Mouse (Mus musculus): ENCODE measurements around the gene Slc35a3. TPM values are rescaled to one million over a fixed set of nuclear protein-coding genes. Genes with fewer than 3 reads are reported as not detected.
"Not testable (repeated sequence)": the region's sequence is repeated elsewhere in the genome, so short reads cannot be mapped to it uniquely, and the experiment has no call there.

The Slc35a3 gene
- total and polyA plus RNA-seq, 3 experiments = 16.3 to 45.7 (median 24.6) TPM

- Histone ChIP-seq H3K4me1 (ENCODE audit: control insufficient read depth in 1 of 2, insufficient read depth in 2 of 2) (no peaks in the 10 kb centered on the region), H3K4me2 (ENCODE audit: insufficient read depth, low read depth, poor library complexity, severe bottlenecking) (no peak within 1 kb of the TSS), H3K79me2 (replicated peaks; ENCODE audit: control insufficient read depth, extremely low read depth, insufficient read depth, poor library complexity, severe bottlenecking) (no peaks in the 10 kb centered on the region), H3K4me3 (replicated peaks in 1 of 3; ENCODE audit: low read depth in 2 of 3, low read length in 2 of 3, poor library complexity in 1 of 3) (no peak within 1 kb of the TSS), H3K36me3 (replicated peaks in 1 of 2; ENCODE audit: control insufficient read depth in 1 of 2, insufficient read depth in 1 of 2, low read length in 1 of 2) (peaks cover 5 to 52% of the 10 kb centered on the region in 2 experiments), H3K27me3 (replicated peaks) (no peaks in the 10 kb centered on the region), H3K9ac (ENCODE audit: insufficient read depth, low read depth) (no peak within 1 kb of the TSS), H3K9me3 (replicated peaks; ENCODE audit: low read length) (no peaks in the 10 kb centered on the region), H3K27ac (ENCODE audit: insufficient read depth, low read depth) (no peak within 1 kb of the TSS)
- dilution Hi-C loops (cut with MboI; ENCODE audit: extremely low pct_ligation_motif_present, extremely low pct_unique_long_range_greater_than_20kb, low sequenced_read_pairs) = no loop called here
- DNase-seq (ENCODE audit: extremely low read depth) = no peak
- TF ChIP-seq CTCF (conservative IDR thresholded peaks at IDR 0.05 in 1 of 2, IDR thresholded peaks at IDR 0.05 in 1 of 2; ENCODE audit: low read depth in 2 of 2, low read length in 2 of 2) (no peak), ZKSCAN1 (IDR thresholded peaks at IDR 0.05; ENCODE audit: borderline replicate concordance, low read depth, low read length) (no peak), CHD1 (IDR thresholded peaks at IDR 0.05; ENCODE audit: low read depth, low read length) (no peak), USF1 (IDR thresholded peaks at IDR 0.05; ENCODE audit: low read depth, low read length) (no peak), MAFK (IDR thresholded peaks at IDR 0.05; ENCODE audit: insufficient replicate concordance, low read length) (no peak), TBP (conservative IDR thresholded peaks at IDR 0.05; ENCODE audit: low read depth, low read length) (no peak)
- in situ Hi-C loops (cut with MboI; ENCODE audit: low pct_ligation_motif_present, low pct_unique_long_range_greater_than_20kb, low sequenced_read_pairs) = no loop called here
Observed at GRCm38 (mm10) chr3:116681160-116681559, 31.5 kb downstream of the Slc35a3 start, which contains the start of gene Gm43191. Gene Gm43191, minus strand, starts transcription at chr3:116681260.

- H3K4me2 ChIP-seq (ENCODE audit: insufficient read depth, low read depth, poor library complexity, severe bottlenecking); H3K9me3 ChIP-seq (replicated peaks; ENCODE audit: low read length); H3K27me3 ChIP-seq (replicated peaks); H3K9ac ChIP-seq (ENCODE audit: insufficient read depth, low read depth); in situ Hi-C loops (cut with MboI; ENCODE audit: low pct_ligation_motif_present, low pct_unique_long_range_greater_than_20kb, low sequenced_read_pairs); DNase-seq (ENCODE audit: extremely low read depth); H3K4me3 ChIP-seq (replicated peaks in 1 of 3; ENCODE audit: low read depth in 2 of 3, low read length in 2 of 3, poor library complexity in 1 of 3); dilution Hi-C loops (cut with MboI; ENCODE audit: extremely low pct_ligation_motif_present, extremely low pct_unique_long_range_greater_than_20kb, low sequenced_read_pairs); H3K27ac ChIP-seq (ENCODE audit: insufficient read depth, low read depth): not testable (repeated sequence)
- peaks cover 0 to 16% of the 10 kb centered on the region in 2 experiments for H3K36me3 ChIP-seq (replicated peaks in 1 of 2; ENCODE audit: control insufficient read depth in 1 of 2, insufficient read depth in 1 of 2, low read length in 1 of 2)
- H3K79me2 ChIP-seq (replicated peaks; ENCODE audit: control insufficient read depth, extremely low read depth, insufficient read depth, poor library complexity, severe bottlenecking) = peaks cover 28% of the 10 kb centered on the region
- peaks cover 0 to 24% of the 10 kb centered on the region in 2 experiments; a peak in 2 of 4 replicates for H3K4me1 ChIP-seq (ENCODE audit: control insufficient read depth in 1 of 2, insufficient read depth in 2 of 2)
Observed at GRCm38 (mm10) chr3:116664281-116664680, 48.4 kb downstream of the Slc35a3 start.

GRCm38 (mm10) chr3:116662463-116662863 is 50.2 kb downstream of the Slc35a3 start, which contains the start of gene Mfsd14a:
Gene Mfsd14a, minus strand, starts transcription at chr3:116662677.
- dilution Hi-C loops (cut with MboI; ENCODE audit: extremely low pct_ligation_motif_present, extremely low pct_unique_long_range_greater_than_20kb, low sequenced_read_pairs) = no loop called here
- DNase-seq (ENCODE audit: extremely low read depth) = peak; percentile 92
- H3K27me3 ChIP-seq (replicated peaks) = no peaks in the 10 kb centered on the region
- TF ChIP-seq CHD1 (IDR thresholded peaks at IDR 0.05; ENCODE audit: low read depth, low read length) = no peak
- no peak; the same call in 1 of the 2 replicates for TF ChIP-seq USF2 (conservative IDR thresholded peaks at IDR 0.05; ENCODE audit: low read depth, low read length)
- TF ChIP-seq UBTF (IDR thresholded peaks at IDR 0.05; ENCODE audit: low read depth, low read length) = peak; percentile 1; the same call in 1 of the 2 replicates
- no peak for TF ChIP-seq ZKSCAN1 (IDR thresholded peaks at IDR 0.05; ENCODE audit: borderline replicate concordance, low read depth, low read length)
- 0 out of 2 replicates have a peak, but pooled peaks have one; percentile 18 for TF ChIP-seq TBP (conservative IDR thresholded peaks at IDR 0.05; ENCODE audit: low read depth, low read length)
- peak; percentile 65 for TF ChIP-seq NRF1 (IDR thresholded peaks at IDR 0.05; ENCODE audit: low read depth, low read length)
- no peak for TF ChIP-seq RCOR1 (conservative IDR thresholded peaks at IDR 0.05; ENCODE audit: low read depth, low read length)
- TF ChIP-seq JUN (IDR thresholded peaks at IDR 0.05; ENCODE audit: insufficient read depth, low read depth, low read length) = no peak
- 0 out of 2 replicates have a peak, but pooled peaks have one; percentile 24 for TF ChIP-seq BHLHE40 (IDR thresholded peaks at IDR 0.05; ENCODE audit: low read depth, low read length)
- TF ChIP-seq ETS1 (conservative IDR thresholded peaks at IDR 0.05; ENCODE audit: low read depth, low read length) = no peak
- peak; percentile 95 for TF ChIP-seq TCF12 (IDR thresholded peaks at IDR 0.05; ENCODE audit: low read depth, low read length)
- TF ChIP-seq MXI1 (IDR thresholded peaks at IDR 0.05; ENCODE audit: low read depth, low read length) = no peak; the same call in 1 of the 2 replicates
- TF ChIP-seq RAD21 (IDR thresholded peaks at IDR 0.05; ENCODE audit: low read depth, low read length) = no peak
- 0 out of 2 replicates have a peak, but pooled peaks have one; percentile 56 for TF ChIP-seq MEF2A (IDR thresholded peaks at IDR 0.05; ENCODE audit: borderline replicate concordance, low read depth, low read length)
- 0 out of 2 replicates have a peak, but pooled peaks have one; percentile 50 for TF ChIP-seq KAT2A (IDR thresholded peaks at IDR 0.05; ENCODE audit: insufficient replicate concordance, low read length)
- 0 out of 2 replicates have a peak, but pooled peaks have one; percentile 48 for TF ChIP-seq CHD2 (IDR thresholded peaks at IDR 0.05; ENCODE audit: low read length)
- TF ChIP-seq ZNF384 (IDR thresholded peaks at IDR 0.05; ENCODE audit: low read depth, low read length) = no peak
- no peak for TF ChIP-seq ZC3H11A (IDR thresholded peaks at IDR 0.05; ENCODE audit: low read depth, low read length)
- no peak for TF ChIP-seq EP300 (IDR thresholded peaks at IDR 0.05; ENCODE audit: low read length)
- TF ChIP-seq GABPA (IDR thresholded peaks at IDR 0.05; ENCODE audit: insufficient replicate concordance, low read depth, low read length) = no peak
- peak; percentile 95 for TF ChIP-seq ZMIZ1 (IDR thresholded peaks at IDR 0.05; ENCODE audit: low read depth, low read length)

More at GRCm38 (mm10) chr3:116662463-116662863, 50.2 kb downstream of the Slc35a3 start, which contains the start of gene Mfsd14a:
- peaks cover 4 to 42% of the 10 kb centered on the region in 2 experiments; a peak in 3 of 4 replicates for H3K4me1 ChIP-seq (ENCODE audit: control insufficient read depth in 1 of 2, insufficient read depth in 2 of 2)
- peak within 1 kb of the TSS; percentile 86 for H3K4me2 ChIP-seq (ENCODE audit: insufficient read depth, low read depth, poor library complexity, severe bottlenecking)
- H3K27ac ChIP-seq (ENCODE audit: insufficient read depth, low read depth) = peak within 1 kb of the TSS; percentile 60
- peaks cover 43% of the 10 kb centered on the region for H3K79me2 ChIP-seq (replicated peaks; ENCODE audit: control insufficient read depth, extremely low read depth, insufficient read depth, poor library complexity, severe bottlenecking)
- no peaks in the 10 kb centered on the region for H3K9me3 ChIP-seq (replicated peaks; ENCODE audit: low read length)
- peak within 1 kb of the TSS; percentile 76 to 97 (median 95) for H3K4me3 ChIP-seq (replicated peaks in 1 of 3; ENCODE audit: low read depth in 2 of 3, low read length in 2 of 3, poor library complexity in 1 of 3)
- in situ Hi-C loops (cut with MboI; ENCODE audit: low pct_ligation_motif_present, low pct_unique_long_range_greater_than_20kb, low sequenced_read_pairs) = no loop called here
- H3K9ac ChIP-seq (ENCODE audit: insufficient read depth, low read depth) = peak within 1 kb of the TSS; percentile 92
- peaks cover 0 to 7% of the 10 kb centered on the region in 2 experiments for H3K36me3 ChIP-seq (replicated peaks in 1 of 2; ENCODE audit: control insufficient read depth in 1 of 2, insufficient read depth in 1 of 2, low read length in 1 of 2)
